Mouse (Mus musculus) kidney, adult 2 months (tissue): ENCODE measurements around the gene Spg7.

Experiments
- CTCF ChIP-seq: fragments of 200-500 bp; conservative IDR thresholded peaks from 2 replicates; pipeline ENCODE4 v1.5.1; 2011; ENCODE audit warnings: low read depth, mild to moderate bottlenecking, control low read depth, low read length, moderate library complexity, mixed read lengths; ENCODE audit not compliant: insufficient read depth, insufficient read length
- POLR2A ChIP-seq: fragments of 200-500 bp; IDR thresholded peaks from one replicate; pipeline ENCODE4 v1.6.1; 2011; ENCODE audit warnings: low read depth, low read length, control low read depth

GRCm38 (mm10) chr8:123134149-123134713 is 71.5 kb downstream of the Spg7 start:
- TF ChIP-seq POLR2A (no peak), CTCF (no peak)
